Mouse (Mus musculus) granulocyte monocyte progenitor cell, adult 5-6 weeks (primary cell): Measurements from ENCODE around the gene Tapt1. TPM values are rescaled to one million over a fixed set of nuclear protein-coding genes. Genes with fewer than 3 reads are reported as not detected.
"Not testable (repeated sequence)": the region's sequence is repeated elsewhere in the genome, so short reads cannot be mapped to it uniquely, and the experiment has no call there.

Source experiments
- ATAC-seq: replicated peaks from 2 replicates; pipeline ENCODE4 v1.8.0; 2016; ENCODE audit warnings: mild to moderate bottlenecking, moderate TSS enrichment, inconsistent platforms; ENCODE audit not compliant: poor library complexity, severe bottlenecking
- total RNA-seq, 2 experiments: library from RNA; stranded (forward) in 1 of 2; stranded (reverse) in 1 of 2; fragments of 200-712, 200-1000 nt in 1 of 2; fragments of >200 nt in 1 of 2; fragmentation: Nextera tagmentation in 1 of 2; gene quantifications; 2 replicates each; pipeline ENCODE4 v1.2.3; 2014 to 2017

Gene Tapt1
- total RNA-seq, 2 experiments from 2014 or later, result 25.5 to 64.7 TPM

DNA sequence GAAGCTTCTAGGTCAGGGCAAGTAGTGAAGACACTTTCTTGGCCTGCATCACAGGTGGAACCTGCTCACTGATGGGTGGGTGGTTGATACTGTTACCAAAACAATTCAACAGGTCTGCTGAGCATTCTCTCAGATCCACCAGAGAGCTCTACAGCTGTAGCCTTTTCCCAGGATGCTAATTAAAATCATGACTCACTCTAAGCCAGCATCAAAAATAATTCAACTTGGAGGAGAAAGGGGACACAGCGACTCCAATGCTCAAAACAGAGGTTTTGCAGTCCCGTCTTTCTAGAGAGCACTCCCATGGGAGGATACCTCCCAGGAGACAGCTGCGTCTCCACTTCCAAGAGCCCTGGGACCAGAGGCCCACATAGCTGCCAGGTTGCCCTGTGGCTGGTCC, 78.7 kb downstream of the Tapt1 start:
- no peak for ATAC-seq

DNA sequence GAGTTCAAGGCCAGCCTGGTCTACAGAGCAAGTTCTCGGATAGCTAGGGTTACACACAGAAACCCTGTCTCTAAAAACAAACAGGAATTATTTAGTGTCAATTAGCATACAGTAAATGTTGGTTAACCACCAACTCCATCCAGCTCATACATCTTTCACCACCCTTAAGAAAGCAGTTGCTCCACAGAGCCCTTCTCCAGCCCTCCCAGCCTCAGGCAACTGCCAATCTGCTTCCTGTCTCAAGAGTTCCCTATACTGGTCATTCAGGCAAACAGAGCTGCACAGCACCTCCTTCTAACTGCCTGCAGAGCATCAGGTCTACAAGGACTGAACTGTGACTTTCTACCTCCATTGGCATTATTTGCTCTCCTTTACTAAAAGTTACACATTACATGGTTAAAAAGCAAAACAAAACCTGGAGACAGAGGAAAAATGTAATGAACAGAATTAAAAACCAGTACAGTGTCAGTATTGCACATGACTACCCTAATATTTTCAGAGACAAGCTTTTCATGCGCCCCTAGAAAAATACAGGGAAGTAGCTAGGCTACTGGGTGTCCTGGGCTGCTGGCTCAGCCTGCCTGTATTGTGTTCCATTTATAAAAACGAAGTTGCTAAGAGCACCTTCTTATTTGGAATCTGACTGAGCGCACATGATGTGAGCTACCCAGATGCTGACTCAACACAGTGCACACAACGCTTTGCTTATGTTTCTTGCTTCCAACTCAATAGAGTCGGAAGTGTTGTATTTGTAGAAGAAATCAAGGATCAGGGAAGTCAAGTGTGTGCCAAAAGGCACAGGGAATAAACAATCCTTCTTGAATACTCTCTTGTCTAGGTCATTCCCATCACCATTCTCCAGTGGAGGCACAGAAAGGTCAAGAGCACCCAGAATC, 79.7 kb downstream of the Tapt1 start:
- peak; percentile 97 for ATAC-seq

DNA sequence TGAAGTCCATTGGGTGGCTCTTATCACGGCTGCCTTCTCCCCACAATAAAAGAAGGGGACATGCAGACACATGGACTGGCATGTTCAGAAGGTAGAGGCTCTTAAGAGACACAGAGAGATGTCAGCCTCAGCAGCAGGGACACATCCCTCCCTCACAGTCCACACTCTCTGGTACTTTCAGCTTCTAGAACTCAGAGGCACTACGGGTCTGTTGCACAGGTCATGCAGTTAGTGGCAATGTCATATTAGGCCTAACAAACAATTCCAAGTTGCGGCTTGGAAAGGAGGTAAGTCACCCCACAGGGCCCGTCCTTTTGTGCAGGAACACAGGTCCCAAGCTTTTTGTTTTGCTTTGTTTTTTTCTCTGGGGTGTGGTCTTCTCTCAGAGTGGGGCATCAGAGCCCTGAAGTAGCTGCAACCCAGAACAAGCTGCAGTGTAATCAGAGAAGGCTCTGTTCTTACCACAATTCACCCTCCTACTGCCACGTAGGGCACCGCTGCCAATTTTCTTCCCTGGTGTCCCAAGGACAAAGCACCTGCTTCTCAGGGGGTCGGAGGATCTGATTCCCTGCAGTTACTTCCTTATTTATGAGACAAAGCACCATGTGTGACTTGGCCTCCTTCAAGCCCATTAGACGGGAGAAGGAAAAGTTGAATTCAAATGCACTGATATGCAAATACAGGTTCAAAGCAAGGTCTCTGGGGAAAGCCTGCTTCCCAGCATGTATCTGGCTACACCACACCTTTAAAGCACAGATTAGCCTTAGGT, 82.8 kb downstream of the Tapt1 start:
- ATAC-seq, result peak; percentile 16; the same call in 1 of the 2 replicates

DNA sequence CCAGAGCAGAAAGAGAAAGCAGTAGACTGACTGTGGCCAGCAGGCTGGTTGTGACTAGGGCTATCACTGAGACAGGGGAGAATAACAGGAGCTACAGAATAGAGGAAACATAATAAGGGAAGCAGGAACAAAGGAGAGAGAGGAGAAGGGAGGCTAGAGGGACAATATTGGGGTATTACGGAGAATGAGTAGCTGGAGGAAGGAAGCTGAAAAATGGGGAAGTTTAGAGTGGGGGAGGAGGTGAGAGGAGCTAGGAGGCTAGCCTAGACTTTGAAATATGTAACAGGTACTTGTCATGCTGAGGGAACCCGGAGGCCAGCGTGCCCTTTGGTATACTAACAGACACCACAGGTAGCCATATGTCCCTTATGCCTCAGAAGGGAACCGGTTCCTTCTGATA, 98.9 kb downstream of the Tapt1 start:
- ATAC-seq, result peak; percentile 96

DNA sequence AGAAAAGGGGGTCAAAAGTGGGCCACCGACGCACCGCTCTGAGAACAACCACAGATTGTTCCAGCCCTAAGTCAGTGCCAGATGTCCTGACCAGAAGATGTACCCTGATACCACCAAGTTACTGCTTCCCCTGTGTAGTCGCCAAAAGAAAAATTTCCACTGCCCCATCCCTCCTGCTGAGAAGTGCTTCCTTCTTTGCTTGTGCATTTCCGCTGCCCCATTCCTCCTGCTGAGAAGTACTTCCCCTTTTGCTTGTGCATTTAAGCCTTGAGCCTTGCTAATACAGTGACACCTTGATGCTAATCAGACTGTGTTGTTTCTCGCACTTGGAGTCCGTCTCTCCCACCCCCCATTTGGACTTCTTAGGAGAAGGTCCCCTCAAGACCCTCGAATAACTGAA, 99.9 kb downstream of the Tapt1 start:
- ATAC-seq, result not testable (repeated sequence)

Other genes starting within 250 kb of the Tapt1 start
- not detected in 2 replicates for gene Fgfbp1, start 244.8 kb downstream of the Tapt1 start, total RNA-seq (2014; fragmentation: Nextera tagmentation)
- not detected in 2 replicates for gene Fgfbp1, start 244.8 kb downstream of the Tapt1 start, total RNA-seq (2017)
- 12.7 and 17.1 TPM in 2 replicates for gene Prom1, start 124.6 kb downstream of the Tapt1 start, total RNA-seq (2014; fragmentation: Nextera tagmentation)
- 40.5 and 45.8 TPM in 2 replicates for gene Prom1, start 124.6 kb downstream of the Tapt1 start, total RNA-seq (2017)